Mouse (Mus musculus) ES-E14 (cell line): Measurements from ENCODE around the gene Smyd3.

Source experiments
- CHD2 ChIP-seq: IDR thresholded peaks from 2 replicates; pipeline ENCODE4 v1.6.1; 2014; ENCODE audit warnings: mild to moderate bottlenecking, low read depth, low read length, inconsistent platforms
- HCFC1 ChIP-seq: IDR thresholded peaks from 2 replicates; pipeline ENCODE4 v1.6.1; 2012; ENCODE audit warnings: low read length, inconsistent platforms, borderline replicate concordance; ENCODE audit not compliant: insufficient read depth
- MAFK ChIP-seq: IDR thresholded peaks from 2 replicates; pipeline ENCODE4 v1.6.1; 2014; ENCODE audit warnings: mild to moderate bottlenecking, low read depth, low read length, inconsistent platforms; ENCODE audit not compliant: insufficient read depth
- ZC3H11A ChIP-seq: IDR thresholded peaks from 2 replicates; pipeline ENCODE4 v1.6.1; 2012; ENCODE audit warnings: low read depth, mild to moderate bottlenecking, inconsistent platforms, low read length, borderline replicate concordance
- ZNF384 ChIP-seq: IDR thresholded peaks from 2 replicates; pipeline ENCODE4 v1.6.1; 2012; ENCODE audit warnings: low read depth, low read length, inconsistent platforms

GRCm38 (mm10) chr1:179174241-179174640 lies 343.6 kb downstream of the Smyd3 start:
- TF ChIP-seq CHD2: no peak
- no peak for TF ChIP-seq ZNF384
- TF ChIP-seq ZC3H11A: no peak
- no peak for TF ChIP-seq HCFC1
- no peak for TF ChIP-seq MAFK
